Mouse (Mus musculus) heart, adult 2 months (tissue): ENCODE results near the gene Nxph4.

Experiments
- CTCF ChIP-seq: fragments of 200-600 bp; IDR thresholded peaks from 2 replicates; pipeline ENCODE4 v1.8.1; 2022; ENCODE audit warnings: antibody characterized with exemption, mild to moderate bottlenecking, moderate library complexity
- EP300 ChIP-seq: fragments of 200-500 bp; IDR thresholded peaks from 2 replicates; pipeline ENCODE4 v1.6.1; 2011; ENCODE audit warnings: low read depth, low read length, control low read depth; ENCODE audit not compliant: insufficient read depth

DNA sequence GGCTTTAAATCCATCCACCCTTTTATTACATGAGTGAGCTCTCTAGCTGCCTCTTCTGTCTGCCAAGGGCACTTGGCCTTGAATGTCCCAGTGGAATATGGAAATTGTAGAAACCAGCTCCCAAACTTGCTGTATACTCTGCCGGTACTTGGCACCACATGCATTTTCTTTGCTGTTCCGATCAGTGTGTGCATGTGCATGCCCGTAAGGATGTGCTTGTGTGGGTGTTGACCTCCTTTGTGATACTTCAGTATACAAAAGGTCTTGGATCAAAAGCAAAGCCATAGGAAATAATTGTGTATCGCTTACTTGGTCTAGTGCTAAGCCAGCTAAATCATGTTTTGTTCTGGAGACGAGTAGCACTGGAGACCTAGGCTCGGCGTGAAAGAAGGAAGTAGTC is 45.5 kb downstream of the Nxph4 start:
- no peak for TF ChIP-seq CTCF
- no peak for TF ChIP-seq EP300
